Mouse (Mus musculus) limb, embryonic 12.5 days (tissue): ENCODE results near the gene Pgs1. TPM values are rescaled to one million over a fixed set of nuclear protein-coding genes. Genes with fewer than 3 reads are reported as not detected.

Experiments used
- ATAC-seq: fragments of 200-750 bp; cut with Nextera tagmentation; 2 replicates; pipeline ENCODE4 v1.8.0; 2017; ENCODE audit warnings: low read depth, moderate TSS enrichment; ENCODE audit not compliant: insufficient number of reproducible peaks, insufficient read depth, low FRiP score, low TSS enrichment
- H3K27ac ChIP-seq: fragments of 300-500 bp; sonication (generic); 2 replicates; pipeline ENCODE4 v1.5.1; 2016; ENCODE audit warnings: mild to moderate bottlenecking, moderate library complexity
- H3K27me3 ChIP-seq: fragments of 300-500 bp; sonication (generic); 2 replicates; pipeline ENCODE4 v1.6.1; 2016; ENCODE audit warnings: mild to moderate bottlenecking, moderate library complexity
- H3K36me3 ChIP-seq: fragments of 300-500 bp; sonication (generic); 2 replicates; pipeline ENCODE4 v1.6.1; 2016; ENCODE audit warnings: mild to moderate bottlenecking, moderate library complexity
- H3K4me1 ChIP-seq: fragments of 300-500 bp; sonication (generic); replicated peaks from 2 replicates; pipeline ENCODE4 v1.6.1; 2016
- H3K4me2 ChIP-seq: fragments of 300-500 bp; sonication (generic); 2 replicates; pipeline ENCODE4 v1.6.1; 2016; ENCODE audit warnings: mild to moderate bottlenecking, moderate library complexity
- H3K4me3 ChIP-seq: fragments of 300-500 bp; sonication (generic); replicated peaks from 2 replicates; pipeline ENCODE4 v1.5.1; 2016; ENCODE audit warnings: mild to moderate bottlenecking
- H3K9ac ChIP-seq: fragments of 300-500 bp; sonication (generic); replicated peaks from 2 replicates; pipeline ENCODE4 v1.6.1; 2016; ENCODE audit warnings: mild to moderate bottlenecking, moderate library complexity
- H3K9me3 ChIP-seq: fragments of 300-500 bp; sonication (generic); 2 replicates; pipeline ENCODE4 v1.6.1; 2016; ENCODE audit warnings: mild to moderate bottlenecking, moderate library complexity
- WGBS: fragments of 180-500 bp; shearing (Covaris S2); methylation state at CpG from one replicate; pipeline ENCODE4 v1.1.7; 2016; 5-methylcytosine and 5-hydroxymethylcytosine counted together
- polyA plus RNA-seq: library from polyadenylated mRNA; unstranded; fragments of >200 nt; fragmentation: Nextera tagmentation; extraction: Ambion mirVana; gene quantifications from 2 replicates; pipeline ENCODE4 v1.2.1, GENCODE M21; 2016

The Pgs1 gene
- polyA plus RNA-seq, 1 experiment from 2014 or later = 43.1 TPM

DNA sequence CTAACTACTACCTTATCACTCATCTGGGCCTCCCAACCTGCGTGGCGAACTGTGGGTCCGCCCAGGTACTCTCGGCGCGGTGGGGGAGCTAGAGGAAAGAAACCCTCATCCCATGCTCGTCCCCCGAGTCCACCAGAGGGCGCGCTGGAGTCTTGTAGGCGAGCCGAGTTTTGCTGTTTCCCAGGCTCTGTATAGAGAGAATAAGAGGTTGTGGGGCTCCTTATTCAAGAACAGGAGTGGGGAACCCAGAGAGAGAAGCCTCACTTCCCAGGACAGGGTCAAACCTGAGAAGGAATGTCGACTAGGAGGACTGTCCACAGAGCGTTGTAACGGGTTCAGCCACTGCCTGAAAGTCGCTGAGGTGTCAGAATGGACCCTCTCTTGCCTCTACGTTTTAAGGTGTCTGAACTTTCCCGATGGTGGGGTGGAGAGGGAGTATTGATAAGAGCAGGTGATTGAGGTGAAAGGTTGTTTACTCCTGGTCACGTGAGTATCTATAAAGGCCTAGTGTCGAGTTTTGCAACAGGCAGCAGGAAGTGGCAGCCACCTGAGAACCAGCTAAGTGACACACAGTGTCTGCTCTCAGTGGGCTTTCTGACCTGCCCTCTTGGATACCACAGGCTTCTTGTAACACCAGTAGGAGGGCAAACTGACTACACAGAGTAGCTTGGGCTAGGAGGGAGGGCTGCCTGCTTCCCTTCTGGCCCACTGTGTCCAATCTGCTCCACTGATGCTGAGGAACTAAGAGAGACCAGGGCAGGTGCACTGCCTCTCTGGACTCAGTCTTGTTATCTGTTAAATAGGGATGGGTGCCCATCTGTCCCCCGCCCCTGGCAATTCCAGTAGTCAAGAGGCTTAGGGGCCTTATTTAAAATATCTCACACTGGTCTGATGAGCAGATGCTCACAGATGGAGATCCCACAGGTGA, 15.9 kb upstream of the Pgs1 start, which contains the start of gene Socs3:
TSS of gene Socs3 (minus strand) at position 103 of the 928 bp plus-strand sequence.
- Histone ChIP-seq H3K9me3 (no peaks in the 10 kb centered on the region), H3K36me3 (peaks cover 10% of the 10 kb centered on the region), H3K27ac (peak within 1 kb of the TSS; percentile 98), H3K4me1 (peaks cover 47% of the 10 kb centered on the region), H3K9ac (peak within 1 kb of the TSS; percentile 83), H3K27me3 (peaks cover 27% of the 10 kb centered on the region), H3K4me3 (peak within 1 kb of the TSS; percentile 71), H3K4me2 (peak within 1 kb of the TSS; percentile 99)
- 9% methylated on average over 21 of the region's 21 CpGs for WGBS
- no peak for ATAC-seq

DNA sequence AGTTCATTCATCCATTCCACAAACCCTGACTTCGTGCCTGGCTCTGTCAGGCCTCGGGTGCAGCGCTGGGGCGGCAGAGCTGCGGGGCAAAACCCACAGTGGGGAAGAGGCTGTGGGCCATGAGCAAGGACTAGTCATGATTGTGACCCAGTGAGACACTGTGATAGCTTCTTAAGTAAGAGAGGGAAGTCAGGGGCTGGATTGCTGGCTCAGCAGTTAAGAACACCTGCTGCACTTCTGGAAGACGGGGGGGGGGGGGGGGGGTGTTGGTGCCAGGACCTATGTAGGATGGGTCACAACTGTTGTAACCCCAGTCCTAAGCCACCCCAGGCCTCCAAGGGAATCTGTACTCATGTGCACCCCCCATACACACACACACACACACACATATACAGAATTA, 15.0 kb upstream of the Pgs1 start:
- Histone ChIP-seq H3K27ac (no peak overlapping the region), H3K27me3 (peaks cover 20% of the 10 kb centered on the region), H3K4me3 (no peak overlapping the region), H3K9me3 (no peaks in the 10 kb centered on the region), H3K36me3 (peaks cover 10% of the 10 kb centered on the region), H3K4me1 (peaks cover 47% of the 10 kb centered on the region), H3K9ac (no peak overlapping the region), H3K4me2 (no peak overlapping the region)
- 72% methylated on average over 6 of the region's 6 CpGs for WGBS
- ATAC-seq = no peak

DNA sequence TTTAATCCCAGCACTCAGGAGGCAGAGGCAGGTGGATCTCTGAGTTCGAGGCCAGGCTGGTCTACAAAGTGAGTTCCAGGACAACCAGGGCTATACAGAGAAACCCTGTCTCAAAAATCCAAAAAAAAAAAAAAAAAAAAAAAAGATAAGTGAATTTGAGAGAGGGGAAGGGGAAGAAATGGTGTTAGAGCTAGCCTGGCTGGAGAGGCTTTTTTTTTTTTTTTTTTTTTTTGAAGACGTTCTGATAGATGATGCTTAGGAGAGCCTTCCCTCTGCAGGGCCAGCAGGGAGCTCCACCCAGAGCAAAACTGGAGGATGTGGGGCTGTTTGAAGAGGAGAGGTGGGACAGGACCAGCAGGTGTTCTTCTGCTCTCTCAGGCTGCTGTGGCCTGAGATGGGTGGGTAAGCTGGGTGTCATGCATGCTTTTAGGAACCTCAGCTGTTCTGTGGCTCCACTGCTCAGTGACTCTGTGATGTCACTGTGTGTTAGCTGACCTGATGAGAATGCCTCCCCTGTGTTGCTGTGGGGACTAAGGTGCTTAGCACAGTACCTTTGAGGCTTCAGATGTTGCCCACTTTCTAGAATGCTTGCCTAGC, 14.3 kb upstream of the Pgs1 start:
- Histone ChIP-seq H3K4me1 (peaks cover 47% of the 10 kb centered on the region), H3K27ac (no peak overlapping the region), H3K36me3 (peaks cover 4% of the 10 kb centered on the region)

DNA sequence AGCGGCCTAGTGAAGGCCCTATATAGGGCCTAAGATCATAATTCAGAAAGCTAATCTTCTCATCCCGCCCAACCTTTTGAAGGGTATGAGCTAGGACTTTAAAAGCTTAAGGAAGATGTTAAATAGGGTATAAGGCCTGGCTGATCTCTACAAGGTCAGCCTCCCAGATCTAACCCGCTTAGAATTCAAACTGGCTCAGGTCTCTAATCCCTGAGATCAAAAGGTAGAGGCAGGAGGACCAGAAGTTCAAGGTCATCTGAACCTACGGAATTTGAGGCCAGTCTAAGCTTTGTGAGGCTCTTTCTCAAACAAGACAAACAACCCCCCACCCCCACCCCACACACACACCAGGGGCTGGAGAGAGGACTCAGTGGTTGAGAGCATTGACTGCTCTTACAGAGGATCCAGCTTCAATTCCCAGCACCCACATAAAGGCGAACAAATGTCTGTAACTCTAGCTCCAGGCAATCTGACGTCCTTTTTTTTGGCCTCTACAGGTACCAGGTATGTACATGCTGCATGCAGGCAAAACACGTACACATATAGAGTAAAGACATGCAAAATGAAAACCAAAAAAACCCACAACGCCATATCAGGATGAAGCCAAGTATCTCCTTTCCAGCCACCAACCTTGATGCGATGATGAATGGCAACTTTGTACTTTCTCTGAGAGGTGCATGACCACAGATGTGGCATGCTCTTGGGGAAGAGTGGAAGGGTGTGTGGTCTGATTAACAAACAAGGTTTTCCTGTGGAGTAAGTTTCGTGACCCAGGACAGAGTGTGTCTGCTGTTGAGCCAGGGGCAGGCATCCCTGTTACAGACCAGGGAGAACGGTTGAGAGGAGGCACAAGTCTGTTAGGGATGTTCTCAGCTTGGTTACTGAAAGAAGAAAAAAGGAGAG, 13.2 kb upstream of the Pgs1 start:
- Histone ChIP-seq H3K4me2 (no peak overlapping the region), H3K9ac (no peak overlapping the region), H3K4me3 (no peak overlapping the region), H3K36me3 (no peaks in the 10 kb centered on the region), H3K27me3 (peaks cover 1% of the 10 kb centered on the region; the same call in 1 of the 2 replicates), H3K27ac (no peak overlapping the region), H3K4me1 (peaks cover 35% of the 10 kb centered on the region), H3K9me3 (no peaks in the 10 kb centered on the region)
- WGBS = 63% methylated on average over 11 of the region's 11 CpGs
- ATAC-seq = no peak

More for the DNA sequence above, 14.3 kb upstream of the Pgs1 start:
- H3K4me3 ChIP-seq = no peak overlapping the region
- ATAC-seq = no peak
- 52% methylated on average over 2 of the region's 2 CpGs for WGBS
- H3K9me3 ChIP-seq = no peaks in the 10 kb centered on the region
- no peak overlapping the region for H3K9ac ChIP-seq
- peaks cover 13% of the 10 kb centered on the region for H3K27me3 ChIP-seq
- no peak overlapping the region for H3K4me2 ChIP-seq

DNA sequence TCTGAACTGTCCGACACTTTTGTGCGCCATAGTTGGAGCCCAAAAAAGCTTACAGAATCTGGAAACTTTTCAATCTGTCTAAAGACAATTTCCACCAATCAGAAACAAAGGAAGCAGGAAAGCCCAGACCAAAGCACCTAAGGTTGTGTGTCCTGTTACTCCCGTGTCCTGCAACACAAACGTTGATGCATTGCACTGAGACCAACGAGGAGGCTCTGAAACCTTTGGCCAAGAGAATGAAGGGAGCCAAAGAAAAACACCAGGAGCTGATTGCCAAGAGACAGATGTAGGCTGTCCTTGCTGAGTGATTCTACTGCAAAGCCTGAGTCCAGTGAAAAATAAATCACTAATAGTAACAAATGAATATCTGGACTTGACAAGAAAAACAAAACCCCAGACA, 12.5 kb upstream of the Pgs1 start:
- no peaks in the 10 kb centered on the region for H3K27me3 ChIP-seq
- ATAC-seq = no peak
- H3K4me2 ChIP-seq = no peak overlapping the region

DNA sequence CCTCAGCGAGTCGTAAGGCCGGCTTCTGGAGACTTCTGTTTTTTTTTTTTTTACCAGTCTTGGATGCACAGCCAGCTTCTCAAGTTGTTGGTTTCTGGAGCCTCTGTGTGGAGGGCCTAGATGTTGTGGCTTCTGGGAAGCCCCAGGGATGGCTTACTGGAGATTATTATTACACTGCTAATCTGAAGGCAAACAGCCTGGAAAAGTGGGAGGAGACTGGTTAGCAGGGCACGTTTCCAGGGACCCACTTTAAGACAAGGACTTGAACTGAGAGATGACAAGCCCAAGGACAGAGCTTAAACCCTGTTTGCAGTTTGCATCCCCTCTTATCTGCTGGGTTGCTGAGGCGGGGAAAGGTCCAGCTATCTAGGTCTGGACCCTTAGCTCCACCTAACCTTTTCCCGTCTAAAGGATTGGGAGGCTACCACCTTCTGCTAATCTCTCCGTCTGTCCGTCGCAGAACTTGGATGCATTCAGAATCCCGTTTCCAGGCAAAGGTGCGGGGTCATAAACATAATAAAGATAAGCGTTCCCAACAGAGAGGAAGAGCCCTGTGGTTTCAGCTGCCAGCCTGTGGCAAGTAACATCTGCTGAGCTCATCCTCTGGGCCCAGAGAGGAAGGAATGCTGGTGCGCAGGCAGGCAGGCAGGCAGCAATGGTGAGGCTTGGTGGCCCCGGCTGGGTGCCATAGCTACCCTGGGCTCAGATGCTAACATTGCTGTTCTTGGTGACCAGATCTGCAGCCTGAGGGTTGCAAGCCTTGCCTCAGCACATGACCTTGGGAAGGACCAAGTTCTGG, 11.6 kb upstream of the Pgs1 start:
- Histone ChIP-seq H3K9ac (no peak overlapping the region), H3K27ac (no peak overlapping the region), H3K4me2 (no peak overlapping the region), H3K9me3 (no peaks in the 10 kb centered on the region), H3K4me3 (no peak overlapping the region), H3K4me1 (peaks cover 30% of the 10 kb centered on the region), H3K36me3 (no peaks in the 10 kb centered on the region), H3K27me3 (no peaks in the 10 kb centered on the region)
- no peak for ATAC-seq
- WGBS = 41% methylated on average over 14 of the region's 14 CpGs

More for the DNA sequence above, 12.5 kb upstream of the Pgs1 start:
- Histone ChIP-seq H3K4me1 (peaks cover 30% of the 10 kb centered on the region), H3K4me3 (no peak overlapping the region), H3K27ac (no peak overlapping the region), H3K9me3 (no peaks in the 10 kb centered on the region), H3K36me3 (no peaks in the 10 kb centered on the region), H3K9ac (no peak overlapping the region)
- WGBS = 46% methylated on average over 5 of the region's 5 CpGs

DNA sequence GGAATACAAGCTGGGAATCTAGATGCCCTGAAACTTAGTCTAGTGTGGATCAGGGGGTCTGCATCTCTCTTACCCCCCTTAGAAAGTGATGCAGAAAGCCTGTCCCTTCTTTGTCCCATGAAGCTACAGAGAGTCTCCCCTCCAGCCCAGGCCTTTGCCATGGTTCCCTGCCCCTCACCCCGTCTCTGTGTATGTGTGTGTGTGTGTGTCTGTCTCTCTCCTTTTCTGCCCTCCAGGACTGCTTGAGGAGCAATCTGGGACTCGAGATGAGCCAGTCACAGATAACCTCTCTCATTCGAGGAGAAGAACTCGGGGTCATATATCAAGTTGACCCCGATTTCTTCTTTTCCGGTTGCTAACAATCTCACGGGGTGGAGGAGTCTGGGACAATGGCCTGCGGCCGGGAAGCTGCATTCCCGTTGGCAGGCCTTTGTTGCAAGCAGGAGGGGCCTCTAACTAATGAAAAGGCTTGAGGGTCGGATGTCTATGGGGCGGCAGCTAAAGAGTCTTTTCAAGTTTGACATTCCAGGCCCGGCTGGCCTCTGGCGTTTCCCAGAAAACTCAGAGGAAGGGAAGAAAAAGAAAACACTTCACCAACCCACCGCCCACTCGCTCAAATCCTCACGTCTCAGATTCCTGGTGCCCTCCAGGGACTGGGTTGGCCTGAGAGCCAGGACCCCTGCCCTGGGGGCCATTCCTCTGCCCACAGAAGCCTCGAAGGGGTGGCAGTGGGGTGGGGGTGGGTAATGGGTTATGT, 10.7 kb upstream of the Pgs1 start:
- 0 out of 2 replicates have a peak, but pooled peaks have one; percentile 24 for ATAC-seq
- Histone ChIP-seq H3K9me3 (no peaks in the 10 kb centered on the region), H3K4me1 (peaks cover 23% of the 10 kb centered on the region), H3K4me2 (peak overlapping the region; percentile 30), H3K36me3 (no peaks in the 10 kb centered on the region), H3K4me3 (no peak overlapping the region), H3K27ac (peak overlapping the region; percentile 67), H3K9ac (0 out of 2 replicates have a peak overlapping the region, but pooled peaks have one; percentile 45), H3K27me3 (no peaks in the 10 kb centered on the region)
- 6% methylated on average over 18 of the region's 18 CpGs for WGBS

DNA sequence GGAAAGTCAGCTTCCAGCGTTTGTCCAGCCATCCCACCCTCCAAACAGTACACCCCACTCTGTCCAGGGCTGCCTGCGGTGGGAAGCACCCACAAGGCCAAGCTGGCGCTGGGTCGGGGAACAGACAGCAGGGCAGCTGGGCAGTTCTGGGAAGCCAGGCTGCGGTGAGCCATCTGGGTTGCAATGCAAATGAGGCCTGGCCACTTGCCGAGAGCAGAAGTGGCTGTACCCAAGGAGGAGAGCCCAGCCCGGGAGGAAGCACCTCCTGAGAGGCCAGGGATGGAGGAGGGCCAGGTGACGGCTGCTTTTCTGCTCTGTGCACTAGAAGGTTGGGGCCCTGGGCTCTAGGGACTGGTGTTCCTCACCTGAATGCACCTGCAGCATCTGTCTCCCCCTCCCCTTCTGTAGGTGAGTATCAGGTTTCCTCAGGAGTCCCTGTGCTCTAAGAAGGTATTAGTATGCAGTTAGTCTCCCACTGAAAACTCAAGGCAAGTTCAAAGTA, 10.0 kb upstream of the Pgs1 start:
- Histone ChIP-seq H3K27me3 (no peaks in the 10 kb centered on the region), H3K4me2 (peak overlapping the region; percentile 30), H3K4me3 (no peak overlapping the region), H3K4me1 (peaks cover 21% of the 10 kb centered on the region), H3K9me3 (no peaks in the 10 kb centered on the region), H3K36me3 (no peaks in the 10 kb centered on the region), H3K9ac (no peak overlapping the region), H3K27ac (peak overlapping the region; percentile 67)
- 12% methylated on average over 8 of the region's 8 CpGs for WGBS
- ATAC-seq = 0 out of 2 replicates have a peak, but pooled peaks have one; percentile 17

DNA sequence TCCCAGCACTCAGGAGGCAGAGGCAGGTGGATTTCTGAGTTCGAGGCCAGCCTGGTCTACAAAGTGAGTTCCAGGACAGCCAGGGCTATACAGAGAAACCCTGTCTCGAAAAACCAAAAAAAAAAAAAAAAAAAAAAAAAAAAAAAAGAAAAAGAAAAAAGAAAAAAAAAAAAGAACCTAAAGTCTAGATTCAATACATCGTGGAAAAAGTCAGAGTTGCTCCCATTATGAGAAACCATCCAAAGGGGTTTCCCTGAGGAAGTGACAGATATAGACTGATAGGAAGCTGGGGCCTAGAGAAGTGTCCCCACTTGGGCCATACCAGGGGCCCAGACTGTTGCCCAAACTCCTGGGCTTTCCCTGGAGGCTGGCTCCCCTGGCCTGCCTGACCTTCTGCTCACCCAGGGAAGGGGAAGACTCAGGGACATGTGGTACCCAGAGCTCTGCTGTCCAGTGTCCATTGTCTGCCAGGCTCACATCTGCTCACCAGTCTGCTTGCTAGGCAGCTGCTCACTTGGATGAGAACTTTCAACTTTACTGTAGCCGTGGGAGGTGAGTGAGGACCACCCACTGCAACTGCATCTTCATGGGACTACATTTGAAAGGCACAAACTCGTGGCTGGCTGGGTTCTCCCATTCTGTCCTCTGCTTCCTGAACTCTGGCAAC, 8.3 kb upstream of the Pgs1 start:
- Histone ChIP-seq H3K4me2 (no peak overlapping the region), H3K27me3 (no peaks in the 10 kb centered on the region), H3K4me3 (no peak overlapping the region), H3K36me3 (no peaks in the 10 kb centered on the region), H3K4me1 (peaks cover 21% of the 10 kb centered on the region), H3K9me3 (no peaks in the 10 kb centered on the region), H3K9ac (no peak overlapping the region), H3K27ac (no peak overlapping the region)
- ATAC-seq = no peak
- WGBS = 62% methylated on average over 4 of the region's 5 CpGs
